Mouse (Mus musculus) c-Kit-positive CD71-positive TER-119-positive erythroid progenitor cells, embryonic 14.5 days (primary cell): ENCODE data around the gene Gm5148.
A peak's percentile ranks its signal among the peaks of the same experiment; 100 is the strongest.

Source experiments
- DNase-seq: peaks from one replicate; pipeline ENCODE4 v3.0.0-alpha.2; 2013; ENCODE audit warnings: low spot score

Gm5148 gene

GRCm38 (mm10) chr3:37737407-37737806, 13.1 kb upstream of the Gm5148 start:
- DNase-seq = no peak

GRCm38 (mm10) chr3:37735166-37735565, 10.9 kb upstream of the Gm5148 start:
- DNase-seq = no peak

- no peak for DNase-seq
These were observed 4.9 kb upstream of the Gm5148 start for GRCm38 (mm10) chr3:37729142-37729541.

GRCm38 (mm10) chr3:37728112-37729100, 4.1 kb upstream of the Gm5148 start:
- DNase-seq = no peak

- no peak for DNase-seq
These were observed 3.1 kb upstream of the Gm5148 start for GRCm38 (mm10) chr3:37727392-37727791.

GRCm38 (mm10) chr3:37726501-37727140, 2.3 kb upstream of the Gm5148 start:
- DNase-seq = no peak

GRCm38 (mm10) chr3:37724946-37725735, 851 bp upstream of the Gm5148 start:
- no peak for DNase-seq

- DNase-seq = no peak
These were observed 574 bp downstream of the Gm5148 start for GRCm38 (mm10) chr3:37723662-37724170.

- no peak for DNase-seq
These were observed 1.2 kb downstream of the Gm5148 start for GRCm38 (mm10) chr3:37723061-37723521.

- DNase-seq = no peak
These were observed 1.7 kb downstream of the Gm5148 start for GRCm38 (mm10) chr3:37722487-37723060.

GRCm38 (mm10) chr3:37716992-37717391, 7.3 kb downstream of the Gm5148 start:
- DNase-seq = no peak

- DNase-seq = no peak
These were observed 8.6 kb downstream of the Gm5148 start for GRCm38 (mm10) chr3:37715734-37716133.

GRCm38 (mm10) chr3:37712501-37712900, 11.8 kb downstream of the Gm5148 start:
- DNase-seq = no peak

- no peak for DNase-seq
These were observed 12.7 kb downstream of the Gm5148 start for GRCm38 (mm10) chr3:37711639-37712038.

- no peak for DNase-seq
These were observed 16.5 kb downstream of the Gm5148 start for GRCm38 (mm10) chr3:37707801-37708200.

- DNase-seq = no peak
These were observed 17.9 kb downstream of the Gm5148 start for GRCm38 (mm10) chr3:37706439-37706838.

GRCm38 (mm10) chr3:37705436-37705835, 18.9 kb downstream of the Gm5148 start:
- no peak for DNase-seq

GRCm38 (mm10) chr3:37704701-37705279, 19.5 kb downstream of the Gm5148 start:
- peak; percentile 12 for DNase-seq

GRCm38 (mm10) chr3:37703066-37703465, 21.2 kb downstream of the Gm5148 start:
- no peak for DNase-seq

- DNase-seq = no peak
These were observed 30.7 kb downstream of the Gm5148 start for GRCm38 (mm10) chr3:37693552-37693951.

- no peak for DNase-seq
These were observed 31.3 kb downstream of the Gm5148 start for GRCm38 (mm10) chr3:37692945-37693344.
